Mouse (Mus musculus): ENCODE results near the gene Hpcal4. TPM values are rescaled to one million over a fixed set of nuclear protein-coding genes. Genes with fewer than 3 reads are reported as not detected.

Hpcal4 gene
- total RNA-seq, 1 experiment = 0.67 TPM

GRCm38 (mm10) chr4:123152003-123152402 lies 31.0 kb upstream of the Hpcal4 start:
- DNase-seq (ENCODE audit: low read depth, low spot score) = no peak
- no peak overlapping the region for H3K27ac ChIP-seq (ENCODE audit: insufficient read depth, low read depth, low read length, poor library complexity, severe bottlenecking)
- no peak overlapping the region for H3K9ac ChIP-seq (ENCODE audit: insufficient read depth, low read depth, low read length, poor library complexity, severe bottlenecking)
- H3K9me3 ChIP-seq (ENCODE audit: control insufficient read depth, insufficient read depth, low read depth, low read length) = no peaks in the 10 kb centered on the region
- in situ Hi-C loops (cut with MboI; ENCODE audit: low sequenced_read_pairs in 2 of 2, unreplicated experiment in 2 of 2) = loop anchor here in 1 of 2 experiments (10.0 kb wide), 1 partner anchor 103 kb away; no protein-coding TSS in a partner anchor
- no peaks in the 10 kb centered on the region for H3K36me3 ChIP-seq (ENCODE audit: control insufficient read depth, insufficient read depth, low read length, poor library complexity, severe bottlenecking)
- no peak overlapping the region for H3K4me3 ChIP-seq (ENCODE audit: insufficient read depth in 1 of 2, low read depth in 1 of 2, low read length in 2 of 2, poor library complexity in 1 of 2, severe bottlenecking in 1 of 2)
- TF ChIP-seq CHD2 (IDR thresholded peaks at IDR 0.05; ENCODE audit: low read depth, low read length) (no peak), MAFK (IDR thresholded peaks at IDR 0.05; ENCODE audit: insufficient read depth, low read depth, low read length) (no peak), HCFC1 (IDR thresholded peaks at IDR 0.05; ENCODE audit: borderline replicate concordance, insufficient read depth, low read length) (no peak), ZNF384 (IDR thresholded peaks at IDR 0.05; ENCODE audit: low read depth, low read length) (no peak)
- no peaks in the 10 kb centered on the region for H3K4me1 ChIP-seq (ENCODE audit: control insufficient read depth in 2 of 2, insufficient read depth in 2 of 2, low read length in 2 of 2, poor library complexity in 1 of 2)

DNA sequence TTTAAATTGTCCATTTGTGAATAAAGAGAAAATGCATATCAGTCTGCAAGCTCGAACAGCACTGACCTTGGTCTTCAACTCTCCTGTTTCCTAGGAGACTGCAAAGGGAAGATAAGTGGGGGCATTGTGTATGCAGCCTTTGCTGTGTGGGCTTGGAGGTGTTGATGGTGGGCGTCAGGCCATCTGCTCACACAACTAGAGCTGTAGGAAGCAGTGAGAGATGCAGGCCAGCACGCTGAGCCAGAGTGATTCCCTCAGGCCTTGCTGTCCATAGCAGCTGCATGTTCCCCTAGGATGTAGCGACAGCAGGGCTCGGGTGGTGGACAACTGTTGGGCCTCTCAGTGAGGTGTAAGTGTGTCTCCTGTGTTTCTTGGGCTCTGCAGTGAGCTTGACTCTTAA lies 30.1 kb upstream of the Hpcal4 start:
- DNase-seq (ENCODE audit: low read depth, low spot score) = no peak
- Histone ChIP-seq H3K27ac (ENCODE audit: insufficient read depth, low read depth, low read length, poor library complexity, severe bottlenecking) (no peak overlapping the region), H3K4me1 (ENCODE audit: control insufficient read depth in 2 of 2, insufficient read depth in 2 of 2, low read length in 2 of 2, poor library complexity in 1 of 2) (no peaks in the 10 kb centered on the region), H3K9me3 (ENCODE audit: control insufficient read depth, insufficient read depth, low read depth, low read length) (no peaks in the 10 kb centered on the region), H3K9ac (ENCODE audit: insufficient read depth, low read depth, low read length, poor library complexity, severe bottlenecking) (no peak overlapping the region), H3K36me3 (ENCODE audit: control insufficient read depth, insufficient read depth, low read length, poor library complexity, severe bottlenecking) (no peaks in the 10 kb centered on the region), H3K4me3 (ENCODE audit: insufficient read depth in 1 of 2, low read depth in 1 of 2, low read length in 2 of 2, poor library complexity in 1 of 2, severe bottlenecking in 1 of 2) (no peak overlapping the region)
- TF ChIP-seq CHD2 (IDR thresholded peaks at IDR 0.05; ENCODE audit: low read depth, low read length) = no peak
- no peak for TF ChIP-seq HCFC1 (IDR thresholded peaks at IDR 0.05; ENCODE audit: borderline replicate concordance, insufficient read depth, low read length)
- no peak for TF ChIP-seq ZC3H11A (IDR thresholded peaks at IDR 0.05; ENCODE audit: borderline replicate concordance, low read depth, low read length)
- in situ Hi-C loops (cut with MboI; ENCODE audit: low sequenced_read_pairs in 2 of 2, unreplicated experiment in 2 of 2) = loop anchor here in 1 of 2 experiments (10.0 kb wide), 1 partner anchor 102 kb away; no protein-coding TSS in a partner anchor

GRCm38 (mm10) chr4:123155004-123155403 lies 28.0 kb upstream of the Hpcal4 start:
- TF ChIP-seq HCFC1 (IDR thresholded peaks at IDR 0.05; ENCODE audit: borderline replicate concordance, insufficient read depth, low read length) (no peak), ZC3H11A (IDR thresholded peaks at IDR 0.05; ENCODE audit: borderline replicate concordance, low read depth, low read length) (peak; percentile 68), CHD2 (IDR thresholded peaks at IDR 0.05; ENCODE audit: low read depth, low read length) (no peak)
- no peaks in the 10 kb centered on the region for H3K36me3 ChIP-seq (ENCODE audit: control insufficient read depth, insufficient read depth, low read length, poor library complexity, severe bottlenecking)
- no peak overlapping the region for H3K27ac ChIP-seq (ENCODE audit: insufficient read depth, low read depth, low read length, poor library complexity, severe bottlenecking)
- no peaks in the 10 kb centered on the region for H3K4me1 ChIP-seq (ENCODE audit: control insufficient read depth in 2 of 2, insufficient read depth in 2 of 2, low read length in 2 of 2, poor library complexity in 1 of 2)
- H3K9ac ChIP-seq (ENCODE audit: insufficient read depth, low read depth, low read length, poor library complexity, severe bottlenecking) = no peak overlapping the region
- H3K9me3 ChIP-seq (ENCODE audit: control insufficient read depth, insufficient read depth, low read depth, low read length) = no peaks in the 10 kb centered on the region
- no peak for DNase-seq (ENCODE audit: low read depth, low spot score)
- in situ Hi-C loops (cut with MboI; ENCODE audit: low sequenced_read_pairs in 2 of 2, unreplicated experiment in 2 of 2) = loop anchor here in 1 of 2 experiments (10.0 kb wide), 1 partner anchor 100 kb away; no protein-coding TSS in a partner anchor
- no peak overlapping the region for H3K4me3 ChIP-seq (ENCODE audit: insufficient read depth in 1 of 2, low read depth in 1 of 2, low read length in 2 of 2, poor library complexity in 1 of 2, severe bottlenecking in 1 of 2)

- H3K4me3 ChIP-seq (ENCODE audit: insufficient read depth in 1 of 2, low read depth in 1 of 2, low read length in 2 of 2, poor library complexity in 1 of 2, severe bottlenecking in 1 of 2) = no peak overlapping the region
- H3K9ac ChIP-seq (ENCODE audit: insufficient read depth, low read depth, low read length, poor library complexity, severe bottlenecking) = no peak overlapping the region
- no peak for DNase-seq (ENCODE audit: low read depth, low spot score)
- H3K27ac ChIP-seq (ENCODE audit: insufficient read depth, low read depth, low read length, poor library complexity, severe bottlenecking) = no peak overlapping the region
- H3K9me3 ChIP-seq (ENCODE audit: control insufficient read depth, insufficient read depth, low read depth, low read length) = no peaks in the 10 kb centered on the region
- no peaks in the 10 kb centered on the region for H3K4me1 ChIP-seq (ENCODE audit: control insufficient read depth in 2 of 2, insufficient read depth in 2 of 2, low read length in 2 of 2, poor library complexity in 1 of 2)
- no peaks in the 10 kb centered on the region for H3K36me3 ChIP-seq (ENCODE audit: control insufficient read depth, insufficient read depth, low read length, poor library complexity, severe bottlenecking)
- in situ Hi-C loops (cut with MboI; ENCODE audit: low sequenced_read_pairs in 2 of 2, unreplicated experiment in 2 of 2) = loop anchor here in 1 of 2 experiments (10.0 kb wide), 1 partner anchor 99 kb away; no protein-coding TSS in a partner anchor
- TF ChIP-seq CHD2 (IDR thresholded peaks at IDR 0.05; ENCODE audit: low read depth, low read length) (no peak), ZNF384 (IDR thresholded peaks at IDR 0.05; ENCODE audit: low read depth, low read length) (no peak), MAFK (IDR thresholded peaks at IDR 0.05; ENCODE audit: insufficient read depth, low read depth, low read length) (no peak), HCFC1 (IDR thresholded peaks at IDR 0.05; ENCODE audit: borderline replicate concordance, insufficient read depth, low read length) (no peak)
Observed at GRCm38 (mm10) chr4:123155427-123155826, 27.6 kb upstream of the Hpcal4 start.

- no peaks in the 10 kb centered on the region for H3K9me3 ChIP-seq (ENCODE audit: control insufficient read depth, insufficient read depth, low read depth, low read length)
- DNase-seq (ENCODE audit: low read depth, low spot score) = no peak
- no peaks in the 10 kb centered on the region for H3K36me3 ChIP-seq (ENCODE audit: control insufficient read depth, insufficient read depth, low read length, poor library complexity, severe bottlenecking)
- H3K9ac ChIP-seq (ENCODE audit: insufficient read depth, low read depth, low read length, poor library complexity, severe bottlenecking) = no peak overlapping the region
- in situ Hi-C loops (cut with MboI; ENCODE audit: low sequenced_read_pairs in 2 of 2, unreplicated experiment in 2 of 2) = loop anchor here in 1 of 2 experiments (10.0 kb wide), 1 partner anchor 99 kb away; no protein-coding TSS in a partner anchor
- no peak overlapping the region for H3K27ac ChIP-seq (ENCODE audit: insufficient read depth, low read depth, low read length, poor library complexity, severe bottlenecking)
- no peak overlapping the region for H3K4me3 ChIP-seq (ENCODE audit: insufficient read depth in 1 of 2, low read depth in 1 of 2, low read length in 2 of 2, poor library complexity in 1 of 2, severe bottlenecking in 1 of 2)
- TF ChIP-seq ZC3H11A (IDR thresholded peaks at IDR 0.05; ENCODE audit: borderline replicate concordance, low read depth, low read length) (no peak), MAFK (IDR thresholded peaks at IDR 0.05; ENCODE audit: insufficient read depth, low read depth, low read length) (no peak), CHD2 (IDR thresholded peaks at IDR 0.05; ENCODE audit: low read depth, low read length) (no peak), HCFC1 (IDR thresholded peaks at IDR 0.05; ENCODE audit: borderline replicate concordance, insufficient read depth, low read length) (no peak), ZNF384 (IDR thresholded peaks at IDR 0.05; ENCODE audit: low read depth, low read length) (no peak)
- H3K4me1 ChIP-seq (ENCODE audit: control insufficient read depth in 2 of 2, insufficient read depth in 2 of 2, low read length in 2 of 2, poor library complexity in 1 of 2) = no peaks in the 10 kb centered on the region
Observed at GRCm38 (mm10) chr4:123155840-123156239, 27.2 kb upstream of the Hpcal4 start.

Measured in ES-E14 (cell line).